Mouse (Mus musculus): Measurements from ENCODE around the gene Nhlrc4. TPM values are rescaled to one million over a fixed set of nuclear protein-coding genes. Genes with fewer than 3 reads are reported as not detected.

Nhlrc4 gene
- polyA plus RNA-seq, 1 experiment, result not detected

DNA sequence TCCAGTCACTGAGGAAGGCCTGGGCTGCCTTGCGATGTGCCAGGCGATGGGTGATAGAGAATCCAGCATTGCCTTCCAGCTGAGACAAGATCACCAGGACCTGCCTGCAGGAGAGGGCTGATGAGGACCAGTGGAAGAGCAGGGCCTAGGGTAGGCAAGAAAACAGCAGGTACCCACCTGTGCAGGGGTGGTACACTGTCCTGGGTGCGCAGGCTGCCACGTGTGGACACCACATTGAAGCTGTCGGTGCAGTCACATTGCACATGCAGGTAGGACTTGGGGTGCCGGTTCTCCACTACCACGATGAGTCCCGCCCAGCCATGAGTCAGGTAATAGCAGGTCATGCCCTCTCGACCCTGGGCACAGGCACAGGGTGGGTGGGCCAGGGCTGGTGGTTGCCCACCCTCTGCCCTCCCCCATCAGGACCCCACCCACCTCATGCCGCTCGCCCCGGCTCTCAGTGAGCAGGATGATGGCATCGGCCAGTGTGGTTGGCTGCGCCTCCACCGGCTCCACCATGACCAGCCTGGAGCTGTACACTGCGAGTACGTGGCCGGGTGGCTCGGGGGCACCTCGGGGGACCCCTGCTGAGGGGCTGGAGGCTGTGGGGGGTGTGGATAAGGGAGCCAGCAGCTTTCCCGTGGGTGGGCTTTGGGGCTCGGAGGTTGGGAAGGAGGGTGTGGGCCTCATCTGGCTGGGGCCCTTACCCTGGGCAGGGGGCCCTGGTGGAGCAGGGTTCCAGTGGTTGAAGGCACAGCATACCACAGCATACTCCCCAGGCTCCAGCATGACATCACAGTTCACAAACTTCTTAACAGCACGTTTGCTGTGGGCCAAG, 15.1 kb upstream of the Nhlrc4 start:
- no peak for DNase-seq (ENCODE audit: low read depth, low spot score)
- 89% methylated on average over 23 of the region's 23 CpGs for WGBS

GRCm38 (mm10) chr17:25958771-25959494, 14.2 kb upstream of the Nhlrc4 start:
- DNase-seq (ENCODE audit: low read depth, low spot score), result no peak
- WGBS, result 94% methylated on average over 11 of the region's 11 CpGs

GRCm38 (mm10) chr17:25957586-25958051, 12.9 kb upstream of the Nhlrc4 start:
- DNase-seq (ENCODE audit: low read depth, low spot score), result no peak
- 85% methylated on average over 14 of the region's 14 CpGs for WGBS

GRCm38 (mm10) chr17:25956631-25957030, 11.9 kb upstream of the Nhlrc4 start:
- 89% methylated on average over 7 of the region's 7 CpGs for WGBS
- no peak for DNase-seq (ENCODE audit: low read depth, low spot score)

- DNase-seq (ENCODE audit: low read depth, low spot score), result no peak
- WGBS, result 80% methylated on average over 7 of the region's 7 CpGs
Observed at GRCm38 (mm10) chr17:25956201-25956600, 11.4 kb upstream of the Nhlrc4 start.

- no peak for DNase-seq (ENCODE audit: low read depth, low spot score)
- WGBS, result 15% methylated on average over 3 of the region's 3 CpGs
Observed at GRCm38 (mm10) chr17:25955736-25956135, 11.0 kb upstream of the Nhlrc4 start.

DNA sequence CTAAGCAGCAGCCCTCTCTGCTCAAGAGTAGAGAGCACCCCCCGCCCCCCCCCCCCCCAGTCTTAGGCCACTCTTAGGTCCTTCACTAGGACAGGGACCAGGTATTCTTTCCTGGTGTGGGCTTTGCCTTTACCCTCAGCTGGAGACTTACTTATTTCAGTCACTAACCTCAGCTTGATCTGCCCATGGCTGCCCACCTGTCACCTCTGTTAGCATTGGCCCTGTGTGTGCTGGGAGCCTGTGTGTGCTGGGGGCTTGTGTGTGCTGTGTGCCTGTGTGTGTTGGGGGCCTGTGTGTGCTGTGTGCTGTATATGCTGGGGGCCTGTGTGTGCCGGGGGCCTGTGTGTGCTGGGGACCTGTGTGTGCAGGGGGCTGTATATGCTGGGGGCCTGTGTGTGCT, 9.9 kb upstream of the Nhlrc4 start:
- WGBS, result 66% methylated on average over 2 of the region's 2 CpGs
- no peak for DNase-seq (ENCODE audit: low read depth, low spot score)

DNA sequence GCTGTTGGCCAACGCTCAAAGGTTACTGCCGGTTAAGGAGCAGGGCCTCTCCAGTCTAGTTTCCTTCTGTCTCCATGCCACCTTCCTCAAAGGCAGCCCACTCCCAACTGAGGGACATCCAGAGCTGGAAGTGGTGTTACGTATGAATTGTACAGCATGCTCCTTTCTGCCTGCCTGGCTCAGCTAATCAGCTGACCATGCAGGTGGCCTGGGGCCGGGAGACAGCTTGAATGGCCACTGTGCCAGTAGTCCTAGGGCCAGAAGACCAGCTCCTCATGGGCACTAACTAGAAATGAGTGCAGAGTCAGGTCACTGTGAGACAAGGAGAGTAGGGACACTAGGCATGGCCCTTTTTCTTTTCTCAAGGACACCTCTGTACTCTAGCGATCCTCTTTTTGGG, 8.4 kb upstream of the Nhlrc4 start:
- 71% methylated on average over 5 of the region's 5 CpGs for WGBS
- no peak for DNase-seq (ENCODE audit: low read depth, low spot score)

DNA sequence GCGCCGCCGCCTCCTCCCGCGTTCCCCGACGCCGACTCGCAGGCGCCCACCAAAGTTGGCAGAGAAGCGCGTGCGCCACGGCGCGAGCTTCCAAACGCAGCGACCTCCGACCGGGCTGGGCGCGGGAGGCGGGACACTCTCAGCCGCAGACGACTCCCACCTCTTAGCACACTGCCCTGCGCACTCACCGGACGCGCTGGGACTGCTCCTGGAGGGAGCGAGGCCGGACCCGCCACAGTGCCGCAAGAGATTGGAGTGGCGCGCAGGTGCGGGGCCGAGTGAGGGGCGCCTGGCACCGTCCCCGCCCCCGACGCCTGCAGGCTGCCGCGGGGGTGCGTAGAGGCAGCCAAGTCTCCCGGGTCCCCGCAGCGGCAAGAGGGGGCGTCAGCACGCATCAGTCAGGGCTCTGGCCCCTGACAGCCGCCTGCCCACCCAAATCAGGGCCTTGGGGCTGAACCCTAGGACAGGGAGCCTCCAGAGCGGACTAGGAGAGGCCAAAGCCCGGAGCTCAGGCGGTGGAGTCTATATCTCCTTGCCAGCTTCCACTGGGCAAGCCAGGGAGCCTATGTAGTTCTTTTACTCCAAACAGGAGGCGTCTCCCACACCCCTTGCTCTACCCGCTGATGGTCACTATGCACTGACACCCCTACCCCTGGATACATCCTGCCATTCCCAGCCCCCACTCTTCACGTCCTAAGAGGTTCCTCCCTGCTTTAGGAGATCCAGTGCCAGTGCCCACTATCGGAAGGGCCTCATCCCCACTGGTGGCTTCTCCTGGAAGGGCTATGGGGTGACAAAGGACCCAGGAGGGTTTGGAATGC, 7.3 kb upstream of the Nhlrc4 start, which contains the start of gene A930017K11Rik:
A930017K11Rik (minus strand) TSS at position 763 of the 821 bp plus-strand sequence.
- 2% methylated on average over 58 of the region's 58 CpGs for WGBS
- DNase-seq (ENCODE audit: low read depth, low spot score), result no peak

- WGBS, result 1% methylated on average over 33 of the region's 33 CpGs
- no peak for DNase-seq (ENCODE audit: low read depth, low spot score)
Observed at GRCm38 (mm10) chr17:25951225-25951802, 6.6 kb upstream of the Nhlrc4 start.

- 12% methylated on average over 3 of the region's 3 CpGs for WGBS
- no peak for DNase-seq (ENCODE audit: low read depth, low spot score)
Observed at GRCm38 (mm10) chr17:25950706-25951105, 5.9 kb upstream of the Nhlrc4 start.

DNA sequence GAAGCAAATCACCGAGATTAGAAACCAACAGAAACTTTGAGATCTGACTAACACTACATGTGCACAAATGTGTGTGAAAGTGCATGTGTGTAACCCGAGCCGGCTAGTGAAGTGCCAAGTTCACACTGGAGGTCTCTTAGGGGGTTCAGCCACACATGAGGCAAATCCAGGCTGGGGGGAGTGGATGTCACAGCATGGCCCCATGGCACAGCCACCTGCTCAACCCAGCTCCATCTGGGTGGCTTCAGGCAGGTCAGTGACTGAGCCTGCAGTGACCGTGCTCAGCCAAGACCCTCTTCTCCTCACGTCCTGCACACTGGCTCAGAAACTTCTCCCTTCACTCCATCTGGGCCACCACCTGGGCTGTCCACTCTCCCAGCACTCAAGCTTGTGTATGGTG, 5.2 kb upstream of the Nhlrc4 start:
- WGBS, result 68% methylated on average over 5 of the region's 5 CpGs
- DNase-seq (ENCODE audit: low read depth, low spot score), result no peak

GRCm38 (mm10) chr17:25948051-25948450, 3.3 kb upstream of the Nhlrc4 start:
- WGBS, result 79% methylated on average over 8 of the region's 8 CpGs
- no peak for DNase-seq (ENCODE audit: low read depth, low spot score)

DNA sequence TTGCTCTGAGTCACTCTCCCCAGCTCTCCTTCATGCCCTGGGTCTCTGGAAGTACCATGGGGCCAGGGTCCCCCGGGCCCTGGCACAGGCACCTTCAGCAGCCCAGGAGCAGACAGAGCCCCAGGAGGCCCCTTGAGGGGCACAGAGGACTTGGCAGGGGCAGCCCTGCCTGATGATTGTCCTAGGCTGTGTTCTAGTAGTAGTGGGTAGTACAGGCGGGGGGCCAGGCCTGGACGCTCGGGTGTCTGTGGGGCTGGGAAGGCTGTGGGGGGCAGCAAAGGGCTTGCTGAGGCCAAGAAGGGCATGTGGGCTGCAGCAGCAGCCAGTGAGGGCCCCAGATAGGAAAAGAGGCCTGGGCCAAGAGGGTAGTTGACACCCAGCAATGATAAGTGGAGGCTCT, 2.8 kb upstream of the Nhlrc4 start:
- WGBS, result 82% methylated on average over 4 of the region's 4 CpGs
- no peak for DNase-seq (ENCODE audit: low read depth, low spot score)

DNA sequence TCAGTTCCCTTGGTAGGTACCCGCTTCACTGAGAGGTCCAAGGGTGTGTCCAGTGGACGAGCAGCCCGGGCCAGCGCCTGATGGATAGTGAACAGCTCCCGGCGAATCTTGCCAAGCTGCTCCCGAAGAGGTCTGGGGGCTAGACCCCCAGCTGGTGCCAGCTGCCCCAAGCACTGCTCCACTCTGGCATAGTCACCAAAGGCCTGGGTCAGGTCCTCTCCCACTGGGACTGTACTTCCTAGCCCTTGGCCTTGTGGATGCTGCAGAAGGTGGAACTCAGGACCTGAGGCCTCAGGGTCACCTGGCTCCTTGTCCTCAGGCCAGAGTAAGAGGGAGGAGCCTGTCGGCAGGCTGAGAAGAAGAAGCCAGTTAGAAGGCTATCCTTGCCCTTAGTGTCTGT, 2.1 kb upstream of the Nhlrc4 start:
- no peak for DNase-seq (ENCODE audit: low read depth, low spot score)
- 82% methylated on average over 8 of the region's 8 CpGs for WGBS

DNA sequence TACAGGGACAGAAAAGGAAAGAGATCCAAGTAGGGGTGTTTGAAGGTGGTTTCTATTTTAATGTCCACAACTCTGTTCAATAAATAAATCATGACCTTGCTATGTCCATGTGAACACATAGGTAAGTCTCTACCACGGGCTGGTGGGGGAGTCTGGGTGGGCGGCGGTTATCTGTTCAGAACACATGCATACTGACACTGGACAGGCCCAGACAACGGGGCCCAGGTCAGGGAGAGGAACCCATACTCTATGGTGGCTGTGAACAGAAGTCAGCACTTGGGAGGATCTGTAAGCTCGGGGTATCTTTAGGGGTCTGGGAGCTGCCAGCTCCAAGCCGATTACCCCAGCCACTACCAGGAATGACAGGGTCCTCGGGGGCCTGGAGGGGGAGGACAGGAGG, 1.6 kb upstream of the Nhlrc4 start:
- 72% methylated on average over 7 of the region's 7 CpGs for WGBS
- DNase-seq (ENCODE audit: low read depth, low spot score), result no peak

GRCm38 (mm10) chr17:25945517-25946155, 875 bp upstream of the Nhlrc4 start:
- DNase-seq (ENCODE audit: low read depth, low spot score), result no peak
- WGBS, result 74% methylated on average over 9 of the region's 9 CpGs

DNA sequence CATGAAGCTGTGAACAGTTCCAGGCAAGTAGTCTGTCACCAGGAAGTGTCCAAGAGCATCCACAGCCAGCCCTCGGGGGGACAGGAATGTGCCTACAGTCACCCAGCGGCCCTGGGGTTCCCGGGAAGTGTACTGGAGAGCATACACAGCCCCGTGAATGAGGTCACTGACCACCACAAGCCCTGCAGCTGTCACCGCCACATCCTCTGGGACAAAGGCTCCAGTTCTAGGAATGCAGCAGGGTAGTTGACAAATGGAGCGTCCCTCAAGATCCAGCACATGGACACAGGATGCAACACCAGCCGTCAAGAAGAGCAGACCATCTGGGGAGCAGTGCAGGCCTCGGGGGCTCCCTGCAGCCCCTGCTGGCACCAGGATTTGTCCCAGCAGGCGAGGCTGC, 992 bp downstream of the Nhlrc4 start:
- 85% methylated on average over 9 of the region's 9 CpGs for WGBS

DNA sequence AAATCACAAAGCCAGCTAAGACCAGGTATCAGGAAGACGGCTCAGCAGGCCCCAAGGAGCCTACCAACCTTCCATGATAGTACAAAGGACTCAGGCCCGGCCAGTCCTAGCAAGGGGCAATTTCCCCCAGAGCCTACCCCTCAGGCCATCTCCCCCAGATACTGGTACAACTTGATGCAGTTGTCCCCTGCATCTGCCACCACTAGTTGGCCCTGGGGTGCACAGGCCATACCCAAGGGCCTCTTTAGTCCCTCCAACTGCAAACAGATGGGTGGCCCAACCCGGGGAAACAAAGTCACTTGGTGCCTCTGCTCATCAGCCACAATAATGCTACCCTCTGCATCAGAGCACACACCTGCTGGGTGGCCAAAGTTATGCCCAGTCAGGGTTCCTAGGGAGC, 1.5 kb downstream of the Nhlrc4 start:
- no peak for DNase-seq (ENCODE audit: low read depth, low spot score)
- WGBS, result 59% methylated on average over 3 of the region's 3 CpGs

More for the DNA sequence above, 992 bp downstream of the Nhlrc4 start:
- DNase-seq (ENCODE audit: low read depth, low spot score), result no peak

Measured in large intestine, adult 2 months (tissue).